1 mouse cellular context compared by ENCODE assay signal in genomic region chr3:34384965-34385505, GRCm38 (mm10).
TF ChIP-seq lines count a peak whose summit lies in the region.

No protein-coding gene starts in this region.

TF ChIP-seq in MEL, 35 proteins besides CTCF, POLR2A, EP300 and RAD21 (continued from another document):
- TF ChIP-seq ZMIZ1 (IDR thresholded peaks at IDR 0.05; ENCODE audit: low read depth, low read length) (no peak), NRF1 (IDR thresholded peaks at IDR 0.05; ENCODE audit: insufficient read depth, low read depth, low read length, poor library complexity, severe bottlenecking) (no peak), TBP (IDR thresholded peaks at IDR 0.05; ENCODE audit: low read depth, low read length) (no peak), HCFC1 (IDR thresholded peaks at IDR 0.05; ENCODE audit: low read depth, low read length) (no peak), GATA1 (IDR thresholded peaks at IDR 0.05; ENCODE audit: low read depth, low read length) (peak; percentile 92), GABPA (IDR thresholded peaks at IDR 0.05; ENCODE audit: low read depth, low read length) (no peak), TAL1 (IDR thresholded peaks at IDR 0.05; ENCODE audit: low read length) (peak; percentile 43; the same call in 1 of the 2 replicates), ZC3H11A (IDR thresholded peaks at IDR 0.05; ENCODE audit: low read depth, low read length) (no peak), MYC (IDR thresholded peaks at IDR 0.05; ENCODE audit: low read depth, low read length) (peak; percentile 72; the same call in 1 of the 2 replicates), SIN3A (IDR thresholded peaks at IDR 0.05; ENCODE audit: low read length) (peak; percentile 49; the same call in 1 of the 2 replicates), USF2 (IDR thresholded peaks at IDR 0.05; ENCODE audit: borderline replicate concordance in 1 of 2, insufficient read depth in 1 of 2, low read depth in 1 of 2, low read length in 2 of 2) (no peak)
